Mouse (Mus musculus): ENCODE results near the gene Lyve1.

GRCm38 (mm10) chr7:110867116-110867515 is 4.1 kb upstream of the Lyve1 start:
- no peak for TF ChIP-seq CTCF (conservative IDR thresholded peaks at IDR 0.05; ENCODE audit: low read length)
- TF ChIP-seq NANOG (IDR thresholded peaks at IDR 0.05; ENCODE audit: borderline replicate concordance, low read length) = no peak; the same call in 1 of the 2 replicates
- TF ChIP-seq POU5F1 (IDR thresholded peaks at IDR 0.05; ENCODE audit: borderline replicate concordance, low read length) = no peak
